ENCODE assay signal across 8 mouse cellular contexts in genomic region chr3:96596855-96597254, GRCm38 (mm10). TPM values are rescaled to one million over a fixed set of nuclear protein-coding genes. Genes with fewer than 3 reads are reported as not detected.
DNase-seq lines count a peak whose midpoint lies in the region; ATAC-seq and TF ChIP-seq lines count a peak whose summit lies in the region.

No protein-coding gene starts in this region.

- H3K27me3 ChIP-seq in heart, embryonic 12.5 days (replicated peaks), result 0 out of 2 replicates have a peak, but pooled peaks cover 5% of the 10 kb centered on the region
- no peaks in the 10 kb centered on the region for H3K27me3 ChIP-seq in MEL (ENCODE audit: control insufficient read depth in 1 of 2, insufficient read depth in 2 of 2, low read length in 2 of 2)
- no peaks in the 10 kb centered on the region for H3K27me3 ChIP-seq in forebrain, embryonic 15.5 days
- peaks cover 66% of the 10 kb centered on the region for H3K27me3 ChIP-seq in liver, postnatal 0 days (ENCODE audit: insufficient read depth, low read length)

- no peak for TF ChIP-seq EP300 in MEL (IDR thresholded peaks at IDR 0.05; ENCODE audit: low read depth in 1 of 2, low read length in 2 of 2)
- TF ChIP-seq EP300 in liver, postnatal 0 days (IDR thresholded peaks at IDR 0.05; ENCODE audit: low read depth), result no peak

- DNase-seq in heart, postnatal 36 days, result no peak
- peak; percentile 30 for DNase-seq in MEL (ENCODE audit: low read depth, low spot score)
- DNase-seq in liver, postnatal 0 days, result no peak
- no peak for DNase-seq in embryo, embryonic 10.5 days (ENCODE audit: low spot score)
- DNase-seq in kidney, adult 9 months, result no peak

- TF ChIP-seq RAD21 in MEL (IDR thresholded peaks at IDR 0.05; ENCODE audit: low read depth, low read length), result no peak

- no peak for ATAC-seq in heart, embryonic 12.5 days (ENCODE audit: insufficient number of reproducible peaks, low FRiP score)
- no peak for ATAC-seq in forebrain, embryonic 15.5 days (replicated peaks)
- ATAC-seq in liver, postnatal 0 days, result no peak
- no peak for ATAC-seq in erythroblast, adult 5-6 weeks (replicated peaks; ENCODE audit: low FRiP score, poor library complexity, severe bottlenecking)

- H3K9me3 ChIP-seq in heart, embryonic 12.5 days (replicated peaks), result no peaks in the 10 kb centered on the region
- no peaks in the 10 kb centered on the region for H3K9me3 ChIP-seq in MEL (replicated peaks; ENCODE audit: insufficient read depth, low read length)
- H3K9me3 ChIP-seq in forebrain, embryonic 15.5 days, result no peaks in the 10 kb centered on the region
- H3K9me3 ChIP-seq in liver, postnatal 0 days (ENCODE audit: low read length), result no peaks in the 10 kb centered on the region

- no peak for TF ChIP-seq CTCF in MEL (IDR thresholded peaks at IDR 0.05 in 2 of 3, conservative IDR thresholded peaks at IDR 0.05 in 1 of 3; ENCODE audit: control insufficient read depth in 1 of 3, insufficient read depth in 1 of 3, low read depth in 2 of 3, low read length in 3 of 3, poor library complexity in 1 of 3, severe bottlenecking in 1 of 3)
- no peak for TF ChIP-seq CTCF in liver, postnatal 0 days (IDR thresholded peaks at IDR 0.05; ENCODE audit: low read depth)

- peaks cover 40% of the 10 kb centered on the region for H3K4me1 ChIP-seq in heart, embryonic 12.5 days (replicated peaks)
- peaks cover 11 to 14% of the 10 kb centered on the region in 2 experiments for H3K4me1 ChIP-seq in MEL (ENCODE audit: control insufficient read depth in 1 of 2, insufficient read depth in 2 of 2, low read length in 2 of 2)
- peaks cover 67% of the 10 kb centered on the region for H3K4me1 ChIP-seq in forebrain, embryonic 15.5 days
- peaks cover 30% of the 10 kb centered on the region for H3K4me1 ChIP-seq in liver, postnatal 0 days (ENCODE audit: insufficient read depth)

- intact Hi-C loops in heart, postnatal 36 days (cut with DNase I), result no loop called here

- peak overlapping the region; percentile 65 for H3K4me3 ChIP-seq in heart, embryonic 12.5 days
- peak overlapping the region; percentile 38 to 45 for H3K4me3 ChIP-seq in MEL (ENCODE audit: control insufficient read depth in 1 of 2, insufficient read depth in 1 of 2, low read depth in 2 of 2, low read length in 2 of 2)
- H3K4me3 ChIP-seq in forebrain, embryonic 15.5 days, result peak overlapping the region; percentile 55
- H3K4me3 ChIP-seq in liver, postnatal 0 days (ENCODE audit: low read depth, low read length), result peak overlapping the region; percentile 41

- under 1% methylated on average over 11 of the region's 12 CpGs for WGBS in heart, embryonic 12.5 days
- WGBS in forebrain, embryonic 15.5 days, result under 1% methylated on average over 12 of the region's 12 CpGs
- WGBS in liver, postnatal 0 days (ENCODE audit: insufficient replicate concordance), result 6% methylated on average over 9 of the region's 12 CpGs

- H3K27ac ChIP-seq in heart, embryonic 12.5 days (ENCODE audit: poor library complexity, severe bottlenecking), result peak overlapping the region; percentile 74; the same call in 1 of the 2 replicates
- H3K27ac ChIP-seq in MEL (ENCODE audit: control insufficient read depth, low read depth, low read length), result no peak overlapping the region
- peak overlapping the region; percentile 78 for H3K27ac ChIP-seq in forebrain, embryonic 15.5 days (replicated peaks)
- no peak overlapping the region for H3K27ac ChIP-seq in liver, postnatal 0 days (ENCODE audit: low read depth)

- peaks cover 3% of the 10 kb centered on the region; the same call in 1 of the 2 replicates for H3K79me2 ChIP-seq in MEL (ENCODE audit: control insufficient read depth, insufficient read depth, low read length, poor library complexity)

- peak overlapping the region; percentile 90 for H3K4me2 ChIP-seq in heart, embryonic 12.5 days
- H3K4me2 ChIP-seq in forebrain, embryonic 15.5 days (replicated peaks), result peak overlapping the region; percentile 98
- peak overlapping the region; percentile 68 for H3K4me2 ChIP-seq in liver, postnatal 0 days (ENCODE audit: low read depth, low read length)

- no peak for TF ChIP-seq POLR2A in MEL (IDR thresholded peaks at IDR 0.05; ENCODE audit: control insufficient read depth in 1 of 2, insufficient read depth in 1 of 2, low read depth in 1 of 2, low read length in 2 of 2, poor library complexity in 1 of 2)

- H3K9ac ChIP-seq in heart, embryonic 12.5 days, result peak overlapping the region; percentile 85
- peak overlapping the region; percentile 37 for H3K9ac ChIP-seq in MEL (ENCODE audit: control insufficient read depth, low read depth, low read length, poor library complexity, severe bottlenecking)
- H3K9ac ChIP-seq in forebrain, embryonic 15.5 days (replicated peaks), result peak overlapping the region; percentile 70
- H3K9ac ChIP-seq in liver, postnatal 0 days (replicated peaks), result no peak overlapping the region

- no peaks in the 10 kb centered on the region for H3K36me3 ChIP-seq in heart, embryonic 12.5 days
- peaks cover 0 to 12% of the 10 kb centered on the region in 2 experiments; a peak in 2 of 4 replicates for H3K36me3 ChIP-seq in MEL (ENCODE audit: control insufficient read depth in 1 of 2, insufficient read depth in 2 of 2, low read length in 2 of 2)
- H3K36me3 ChIP-seq in forebrain, embryonic 15.5 days, result no peaks in the 10 kb centered on the region
- no peaks in the 10 kb centered on the region for H3K36me3 ChIP-seq in liver, postnatal 0 days (replicated peaks; ENCODE audit: insufficient read depth, low read length)

TF ChIP-seq in MEL, 35 proteins besides CTCF, POLR2A, EP300 and RAD21 (continues in another document):
- TF ChIP-seq ZNF384 (IDR thresholded peaks at IDR 0.05; ENCODE audit: low read depth, low read length), result no peak
- no peak for TF ChIP-seq ETS1 (IDR thresholded peaks at IDR 0.05; ENCODE audit: low read depth, low read length)
- no peak for TF ChIP-seq MAFK (IDR thresholded peaks at IDR 0.05; ENCODE audit: borderline replicate concordance, low read depth, low read length)

RNA-seq across cellular contexts. Expression of gene Ankrd34a, which starts 0.4 kb away (rescaled TPM):
- 9.2 and 9.5 TPM in 2 replicates for polyA plus RNA-seq in heart, embryonic 12.5 days (2016; fragmentation: Nextera tagmentation; extraction: Ambion mirVana)
- total RNA-seq in heart, postnatal 36 days (2021), result 1 to 10 TPM; 1.3 to 2.2 TPM
- 0.15 and 0.16 TPM in 2 replicates for total RNA-seq in MEL (2012; rRNA removed)
- under 1 TPM in 1 of 2 experiments, not detected in 1; 0.78 TPM for polyA plus RNA-seq in MEL (2012; ENCODE audit: insufficient read depth in 1 of 2, insufficient read length in 2 of 2, low read depth in 1 of 2, low replicate concordance in 2 of 2, missing spikeins in 1 of 2)
- polyA plus RNA-seq in forebrain, embryonic 15.5 days (2015; fragmentation: Nextera tagmentation; extraction: Ambion mirVana), result 12.5 and 13.4 TPM in 2 replicates
- not detected in 2 replicates for polyA plus RNA-seq in liver, postnatal 0 days (2015; fragmentation: Nextera tagmentation; extraction: Ambion mirVana)
- not detected in 2 replicates for total RNA-seq in erythroblast, adult 5-6 weeks (2015; ENCODE audit: low replicate concordance)
- not detected in 2 replicates for total RNA-seq in erythroblast, adult 5-6 weeks (2017; ENCODE audit: low replicate concordance)

RNA-seq across cellular contexts. Expression of gene Polr3gl, which starts 2.9 kb away (rescaled TPM):
- polyA plus RNA-seq in heart, embryonic 12.5 days (2016; fragmentation: Nextera tagmentation; extraction: Ambion mirVana), result 39.2 and 39.3 TPM in 2 replicates
- 10 to 100 TPM; 30.3 to 33.0 TPM for total RNA-seq in heart, postnatal 36 days (2021)
- total RNA-seq in MEL (2012; rRNA removed), result 26.4 and 31.1 TPM in 2 replicates
- 10 to 100 TPM in 1 of 2 experiments, not detected in 1; 39.8 TPM for polyA plus RNA-seq in MEL (2012; ENCODE audit: insufficient read depth in 1 of 2, insufficient read length in 2 of 2, low read depth in 1 of 2, low replicate concordance in 2 of 2, missing spikeins in 1 of 2)
- 42.4 and 45.3 TPM in 2 replicates for polyA plus RNA-seq in forebrain, embryonic 15.5 days (2015; fragmentation: Nextera tagmentation; extraction: Ambion mirVana)
- polyA plus RNA-seq in liver, postnatal 0 days (2015; fragmentation: Nextera tagmentation; extraction: Ambion mirVana), result 12.9 and 14.7 TPM in 2 replicates
- 7.3 and 17.7 TPM in 2 replicates for total RNA-seq in erythroblast, adult 5-6 weeks (2015; ENCODE audit: low replicate concordance)
- total RNA-seq in erythroblast, adult 5-6 weeks (2017; ENCODE audit: low replicate concordance), result 3.9 and 16.5 TPM in 2 replicates

RNA-seq across cellular contexts. Expression of gene Lix1l, which starts 4.1 kb away (rescaled TPM):
- polyA plus RNA-seq in heart, embryonic 12.5 days (2016; fragmentation: Nextera tagmentation; extraction: Ambion mirVana), result 5.1 and 5.2 TPM in 2 replicates
- total RNA-seq in heart, postnatal 36 days (2021), result 10 to 100 TPM; 27.6 to 32.1 TPM
- total RNA-seq in MEL (2012; rRNA removed), result 5.4 and 6.1 TPM in 2 replicates
- polyA plus RNA-seq in MEL (2012; ENCODE audit: insufficient read depth in 1 of 2, insufficient read length in 2 of 2, low read depth in 1 of 2, low replicate concordance in 2 of 2, missing spikeins in 1 of 2), result 10 to 100 TPM in 1 of 2 experiments, not detected in 1; 17.0 TPM
- 5.0 and 6.4 TPM in 2 replicates for polyA plus RNA-seq in forebrain, embryonic 15.5 days (2015; fragmentation: Nextera tagmentation; extraction: Ambion mirVana)
- polyA plus RNA-seq in liver, postnatal 0 days (2015; fragmentation: Nextera tagmentation; extraction: Ambion mirVana), result 0.45 and 0.54 TPM in 2 replicates
- total RNA-seq in erythroblast, adult 5-6 weeks (2015; ENCODE audit: low replicate concordance), result not detected in 2 replicates
- total RNA-seq in erythroblast, adult 5-6 weeks (2017; ENCODE audit: low replicate concordance), result not detected in 2 replicates

RNA-seq across cellular contexts. Expression of gene Gm16253, which starts 20.1 kb away (rescaled TPM):
- polyA plus RNA-seq in heart, embryonic 12.5 days (2016; fragmentation: Nextera tagmentation; extraction: Ambion mirVana), result 1.6 and 2.4 TPM in 2 replicates
- total RNA-seq in heart, postnatal 36 days (2021), result 1 to 10 TPM in 1 of 2 experiments, under 1 TPM in 1; 0.89 to 2.8 TPM
- total RNA-seq in MEL (2012; rRNA removed), result not detected in 2 replicates
- 1 to 10 TPM in 1 of 2 experiments, not detected in 1; 1.4 TPM for polyA plus RNA-seq in MEL (2012; ENCODE audit: insufficient read depth in 1 of 2, insufficient read length in 2 of 2, low read depth in 1 of 2, low replicate concordance in 2 of 2, missing spikeins in 1 of 2)
- polyA plus RNA-seq in forebrain, embryonic 15.5 days (2015; fragmentation: Nextera tagmentation; extraction: Ambion mirVana), result 0.92 and 2.0 TPM in 2 replicates
- polyA plus RNA-seq in liver, postnatal 0 days (2015; fragmentation: Nextera tagmentation; extraction: Ambion mirVana), result not detected in 2 replicates
- not detected in 2 replicates for total RNA-seq in erythroblast, adult 5-6 weeks (2015; ENCODE audit: low replicate concordance)
- total RNA-seq in erythroblast, adult 5-6 weeks (2017; ENCODE audit: low replicate concordance), result not detected in 2 replicates

RNA-seq across cellular contexts. Expression of gene Rbm8a, which starts 32.9 kb away (rescaled TPM):
- polyA plus RNA-seq in heart, embryonic 12.5 days (2016; fragmentation: Nextera tagmentation; extraction: Ambion mirVana), result 90.8 and 95.8 TPM in 2 replicates
- 10 to 100 TPM; 30.9 to 40.9 TPM for total RNA-seq in heart, postnatal 36 days (2021)
- 214 and 231 TPM in 2 replicates for total RNA-seq in MEL (2012; rRNA removed)
- 100 to 1,000 TPM in 1 of 2 experiments, not detected in 1; 363 TPM for polyA plus RNA-seq in MEL (2012; ENCODE audit: insufficient read depth in 1 of 2, insufficient read length in 2 of 2, low read depth in 1 of 2, low replicate concordance in 2 of 2, missing spikeins in 1 of 2)
- 132 and 144 TPM in 2 replicates for polyA plus RNA-seq in forebrain, embryonic 15.5 days (2015; fragmentation: Nextera tagmentation; extraction: Ambion mirVana)
- 54.6 and 56.5 TPM in 2 replicates for polyA plus RNA-seq in liver, postnatal 0 days (2015; fragmentation: Nextera tagmentation; extraction: Ambion mirVana)
- total RNA-seq in erythroblast, adult 5-6 weeks (2015; ENCODE audit: low replicate concordance), result 25.3 and 30.4 TPM in 2 replicates
- 16.4 and 18.5 TPM in 2 replicates for total RNA-seq in erythroblast, adult 5-6 weeks (2017; ENCODE audit: low replicate concordance)

Comparison
In these comparisons a context has a peak if more than half of its experiments do, and no peak if none do; other contexts are left out.
1. H3K27ac ChIP-seq: peak in heart, embryonic 12.5 days (single experiment) and forebrain, embryonic 15.5 days (single experiment); none in MEL (single experiment) and liver, postnatal 0 days (single experiment).
2. Peak in every context shown above with its lines, with median percentiles within 50 percentile points of each other: H3K4me2 ChIP-seq and H3K4me3 ChIP-seq.